Mouse (Mus musculus): ENCODE data around the gene P3h3. TPM values are rescaled to one million over a fixed set of nuclear protein-coding genes. Genes with fewer than 3 reads are reported as not detected.
A peak's percentile ranks its signal among the peaks of the same experiment; 100 is the strongest.
"Not testable (repeated sequence)": the region's sequence is repeated elsewhere in the genome, so short reads cannot be mapped to it uniquely, and the experiment has no call there.

P3h3 gene
- total RNA-seq, 2 experiments from 2014 or later: 29.1 to 32.1 TPM

DNA sequence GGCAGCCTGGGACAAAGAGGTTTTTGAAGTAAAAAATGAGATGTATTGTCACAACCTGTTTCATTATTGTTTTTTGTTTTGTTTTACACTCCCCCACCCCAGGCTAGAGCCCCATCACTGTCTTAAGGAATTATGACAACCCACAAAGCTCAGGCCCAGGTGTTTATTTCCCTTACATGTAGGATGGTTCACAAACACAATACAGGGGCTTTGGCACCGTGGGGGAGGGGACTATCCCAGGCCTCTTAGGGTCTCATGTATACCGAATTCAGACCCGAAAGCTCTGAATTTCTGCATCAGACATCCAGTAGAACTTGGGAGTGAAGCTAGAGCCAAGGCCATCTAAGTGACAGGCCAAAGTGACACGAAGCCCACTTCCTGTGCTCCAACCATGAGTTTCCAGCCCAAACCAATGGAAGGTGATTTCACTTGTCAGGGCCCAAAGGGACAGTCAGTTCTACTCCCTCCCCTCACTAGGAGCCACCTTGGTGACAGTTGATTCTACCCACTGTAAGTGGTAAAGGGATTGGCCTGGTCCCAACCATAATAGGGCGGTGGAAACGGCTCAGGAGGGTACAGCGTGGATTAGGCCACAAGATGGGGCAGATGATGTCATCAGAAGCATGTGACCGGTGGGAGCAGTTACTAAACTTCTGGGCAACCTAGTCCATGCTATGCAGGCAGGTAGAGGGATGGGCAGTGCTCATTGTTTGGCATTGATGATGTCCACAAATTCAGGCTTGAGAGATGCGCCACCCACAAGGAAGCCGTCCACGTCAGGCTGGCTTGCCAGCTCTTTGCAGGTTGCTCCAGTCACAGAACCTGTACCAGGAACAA, 46.8 kb downstream of the P3h3 start:
- not testable (repeated sequence) for DNase-seq (ENCODE audit: low spot score in 2 of 2)

DNA sequence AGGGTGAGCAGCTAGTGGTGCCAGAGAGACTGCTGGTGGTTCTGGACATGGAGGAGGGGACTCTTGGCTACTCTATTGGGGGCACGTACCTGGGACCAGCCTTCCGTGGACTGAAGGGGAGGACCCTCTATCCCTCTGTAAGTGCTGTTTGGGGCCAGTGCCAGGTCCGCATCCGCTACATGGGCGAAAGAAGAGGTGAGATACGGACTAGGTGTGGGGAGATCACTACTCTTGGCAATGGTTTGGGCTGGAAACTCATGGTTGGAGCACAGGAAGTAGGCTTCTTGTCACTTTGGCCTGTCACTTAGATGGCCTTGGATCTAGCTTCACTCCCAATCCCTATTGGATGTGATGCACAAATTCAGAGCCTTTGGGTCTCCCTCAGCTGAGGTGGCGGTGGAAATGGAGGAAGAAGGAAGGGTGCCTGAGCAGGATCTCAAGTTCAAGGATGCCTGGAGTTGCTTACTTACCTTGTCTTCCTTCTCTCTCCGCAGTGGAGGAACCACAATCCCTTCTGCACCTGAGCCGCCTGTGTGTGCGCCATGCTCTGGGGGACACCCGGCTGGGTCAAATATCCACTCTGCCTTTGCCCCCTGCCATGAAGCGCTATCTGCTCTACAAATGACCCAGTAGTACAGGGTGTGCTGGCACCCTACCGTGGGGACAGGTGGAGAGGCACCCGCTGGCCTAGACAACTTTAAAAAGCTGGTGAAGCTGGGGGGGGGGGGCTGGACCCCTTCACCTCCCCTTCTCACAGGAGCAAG, 47.6 kb downstream of the P3h3 start:
- no peak for DNase-seq (ENCODE audit: low spot score in 2 of 2)

DNA sequence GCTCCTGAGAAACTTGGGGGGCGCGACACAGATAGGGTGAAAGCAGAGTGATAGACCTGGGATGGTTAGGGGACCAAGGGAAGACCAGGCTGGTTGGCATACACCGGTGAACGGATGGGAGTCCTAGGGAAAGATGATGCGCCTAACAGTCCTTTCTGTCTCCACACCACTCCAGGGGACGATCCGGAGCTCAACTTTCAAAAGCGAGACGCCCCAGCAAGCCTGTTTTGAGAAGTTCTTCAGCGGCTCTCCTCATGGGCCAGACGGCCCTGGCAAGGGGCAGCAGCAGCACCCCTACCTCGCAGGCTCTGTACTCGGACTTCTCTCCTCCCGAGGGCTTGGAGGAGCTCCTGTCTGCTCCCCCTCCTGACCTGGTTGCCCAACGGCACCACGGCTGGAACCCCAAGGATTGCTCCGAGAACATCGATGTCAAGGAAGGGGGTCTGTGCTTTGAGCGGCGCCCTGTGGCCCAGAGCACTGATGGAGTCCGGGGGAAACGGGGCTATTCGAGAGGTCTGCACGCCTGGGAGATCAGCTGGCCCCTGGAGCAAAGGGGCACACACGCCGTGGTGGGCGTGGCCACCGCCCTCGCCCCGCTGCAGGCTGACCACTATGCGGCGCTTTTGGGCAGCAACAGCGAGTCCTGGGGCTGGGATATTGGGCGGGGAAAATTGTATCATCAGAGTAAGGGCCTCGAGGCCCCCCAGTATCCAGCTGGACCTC, 48.3 kb downstream of the P3h3 start:
- peak; percentile 81 to 84 for DNase-seq (ENCODE audit: low spot score in 2 of 2)

DNA sequence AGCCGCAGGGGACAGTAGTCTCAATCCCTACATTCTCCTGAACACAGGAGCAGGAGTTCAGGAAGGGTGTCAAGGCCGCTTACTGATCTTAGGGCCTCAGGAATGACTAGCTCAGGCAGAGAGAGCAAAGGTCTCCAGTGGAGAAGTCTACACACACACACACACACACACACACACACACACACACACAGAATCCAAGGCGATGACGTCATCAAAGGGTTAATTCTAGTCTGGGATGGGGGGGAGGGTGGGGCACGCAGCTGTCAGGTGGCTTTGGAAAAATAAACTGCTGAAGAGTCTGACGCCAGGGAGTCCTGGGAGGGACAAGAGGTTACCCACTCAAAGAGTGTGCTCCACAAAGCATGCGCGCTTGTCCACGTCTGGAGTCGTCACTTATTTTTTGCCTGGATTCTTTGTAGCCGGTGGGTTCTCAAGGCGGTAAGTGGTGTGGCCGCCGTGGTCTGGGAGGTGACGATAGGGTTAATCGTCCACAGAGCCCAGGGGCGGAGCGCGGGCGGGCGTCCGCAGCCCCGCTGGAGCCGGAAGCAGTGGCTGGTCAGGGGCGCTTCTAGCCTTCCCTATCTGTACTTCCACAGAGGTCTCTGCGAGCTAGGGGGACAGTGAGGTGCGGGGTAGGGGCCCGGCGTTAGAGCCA, 49.1 kb downstream of the P3h3 start, which contains the start of gene Spsb2:
Gene Spsb2, plus strand, starts transcription at position 304 of the 655 bp plus-strand sequence.
- DNase-seq (ENCODE audit: low spot score in 2 of 2): peak; percentile 60 to 72

DNA sequence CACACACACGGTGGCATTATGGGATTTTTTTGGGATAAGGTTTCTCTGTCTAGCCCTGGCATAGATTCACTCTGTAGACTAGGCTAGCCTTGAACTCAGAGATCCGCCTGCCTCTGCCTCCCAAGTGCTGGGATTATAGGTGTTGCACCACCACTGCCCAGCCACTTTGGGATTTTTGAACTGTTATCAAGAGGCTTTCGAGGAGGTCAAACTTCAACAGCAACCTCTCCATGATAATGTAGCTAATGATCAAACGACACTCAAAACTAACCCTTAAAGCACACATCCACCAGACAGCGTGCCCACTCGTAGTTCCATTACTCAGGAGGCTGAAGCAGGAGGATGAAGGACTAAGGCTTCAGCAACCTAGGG, 49.6 kb downstream of the P3h3 start:
- DNase-seq (ENCODE audit: low spot score in 2 of 2): no peak

DNA sequence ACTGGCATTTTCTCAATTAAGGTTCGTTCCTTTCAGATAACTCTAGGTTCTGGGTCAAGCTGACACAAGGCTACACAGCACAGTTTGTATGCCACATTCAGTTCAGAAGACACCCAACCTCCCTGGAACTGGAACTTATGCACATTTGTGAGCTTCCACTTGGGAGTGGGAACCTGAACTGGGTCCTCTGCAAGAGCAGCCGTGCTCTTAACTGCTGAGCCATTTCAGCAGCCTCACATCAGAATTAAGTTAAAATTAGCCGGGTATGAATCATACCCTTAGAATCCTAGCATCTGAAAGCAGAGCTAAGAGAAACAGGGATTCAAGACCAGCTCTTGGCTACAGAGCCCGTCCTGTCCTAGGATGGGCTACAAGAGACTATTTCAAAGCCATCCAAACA, 50.2 kb downstream of the P3h3 start:
- DNase-seq (ENCODE audit: low spot score in 2 of 2): no peak

DNA sequence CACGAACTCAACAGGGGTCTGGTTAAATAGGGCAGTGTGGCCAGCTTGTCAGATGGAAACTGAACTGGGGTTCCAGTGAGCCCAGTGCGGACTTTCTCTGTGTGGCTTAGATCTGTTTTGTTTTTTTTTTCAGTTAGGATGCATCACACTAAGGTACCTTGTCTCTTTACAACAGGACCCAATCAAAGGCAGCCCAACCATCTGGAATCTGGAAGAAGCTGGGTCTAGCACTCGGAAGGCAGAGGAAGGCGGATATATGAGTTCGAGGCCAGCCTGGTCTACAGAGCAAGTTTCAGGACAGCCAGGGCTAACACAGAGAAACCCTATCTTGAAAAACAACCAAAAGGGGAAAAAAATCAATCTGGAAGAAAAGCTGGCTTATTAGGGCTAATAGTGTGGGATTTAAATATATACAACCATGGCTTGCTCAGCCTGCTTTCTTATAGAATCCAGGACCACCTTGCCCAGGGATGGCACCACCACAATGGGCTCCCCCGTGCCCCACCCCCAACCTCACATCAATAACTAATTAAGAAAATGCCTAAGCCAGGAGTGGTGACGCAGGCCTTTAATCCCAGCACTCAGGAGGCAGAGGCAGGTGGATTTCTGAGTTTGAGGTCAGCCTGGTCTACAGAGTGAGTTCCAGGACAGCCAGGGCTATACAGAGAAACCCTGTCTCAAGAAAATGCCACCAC, 51.0 kb downstream of the P3h3 start:
- DNase-seq (ENCODE audit: low spot score in 2 of 2): no peak

DNA sequence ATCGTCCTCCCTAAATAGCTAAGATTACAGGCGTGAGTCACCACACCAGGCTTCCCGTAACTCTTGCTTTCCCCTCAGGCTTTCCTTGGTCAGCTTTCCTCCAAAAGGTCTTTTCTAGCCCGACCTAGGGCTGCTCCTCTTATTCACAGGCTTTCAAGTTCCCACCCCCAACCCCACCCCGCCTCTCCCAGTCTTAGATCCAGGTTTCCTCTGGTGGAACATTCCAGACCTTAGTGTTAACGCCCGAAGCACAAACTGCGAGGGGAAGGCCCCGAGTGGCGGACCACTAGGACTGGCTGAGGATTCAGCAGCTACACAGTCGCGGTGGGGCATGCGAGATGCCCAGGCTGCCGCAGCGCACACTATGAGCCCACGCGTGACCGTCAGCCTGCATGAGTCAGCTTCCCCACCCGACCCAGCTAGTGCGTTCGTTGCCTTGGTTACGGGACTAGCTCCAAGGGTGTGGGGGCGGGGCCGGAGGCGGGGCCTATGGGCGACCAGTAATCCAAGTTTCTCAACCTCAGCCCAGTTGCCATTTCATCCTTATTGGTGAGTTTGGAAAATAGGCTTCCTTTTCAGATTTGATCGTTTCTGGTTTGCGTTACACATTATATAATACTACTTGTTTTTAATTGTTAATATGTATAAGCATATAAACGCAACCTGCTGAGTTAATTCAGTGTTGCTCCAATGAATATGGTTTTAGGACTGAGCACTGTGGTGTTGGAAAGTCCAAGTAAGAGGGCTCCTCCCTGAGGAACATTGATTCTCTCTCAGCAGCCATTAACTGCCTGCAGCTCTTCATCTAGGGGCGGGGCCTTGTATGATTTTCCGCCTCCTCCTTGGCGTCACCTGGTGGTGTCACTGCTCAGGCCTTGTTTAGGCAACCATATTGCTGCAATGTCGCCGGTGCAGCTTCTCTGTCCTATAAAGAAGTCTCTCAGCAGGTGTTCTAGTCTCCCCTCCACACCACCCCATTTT, 51.9 kb downstream of the P3h3 start:
- peak; percentile 94 to 97 for DNase-seq (ENCODE audit: low spot score in 2 of 2)

DNA sequence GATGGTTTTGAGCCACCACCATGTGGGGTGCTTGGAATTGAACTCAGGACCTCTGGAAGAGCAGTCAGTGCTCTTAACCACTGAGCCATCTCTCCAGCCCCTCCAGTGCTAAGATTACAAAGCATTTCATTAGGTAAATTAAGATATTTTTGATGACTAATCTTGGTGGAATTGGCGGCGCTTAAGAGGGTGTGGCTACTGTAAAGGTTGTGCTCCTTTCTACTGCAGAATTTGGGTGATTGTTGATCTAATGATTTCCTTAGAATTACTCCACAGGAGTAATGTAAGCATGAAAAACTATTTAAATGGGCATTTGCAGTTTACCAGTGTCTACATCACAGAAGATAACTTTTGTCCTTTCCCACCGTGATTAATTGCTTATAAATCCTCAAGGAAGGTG, 53.2 kb downstream of the P3h3 start:
- no peak for DNase-seq (ENCODE audit: low spot score in 2 of 2)

DNA sequence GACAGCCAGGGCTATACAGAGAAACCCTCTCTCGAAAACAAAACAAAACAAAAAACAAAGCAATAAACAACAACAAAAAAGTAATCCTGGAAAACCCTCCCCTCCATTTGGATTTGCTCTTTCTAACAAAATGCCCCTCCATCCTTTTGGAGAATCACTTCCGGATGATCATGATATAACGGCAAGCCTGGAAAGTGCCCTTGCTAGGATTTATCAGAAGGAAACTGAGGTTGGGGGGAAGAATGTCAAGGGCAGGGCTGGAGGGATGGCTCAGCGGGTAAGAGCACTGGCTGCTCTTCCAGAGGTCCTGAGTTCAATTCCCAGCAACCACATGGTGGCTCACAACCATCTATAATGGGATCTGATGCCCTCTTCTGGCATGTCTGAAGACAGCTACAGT, 53.9 kb downstream of the P3h3 start:
- not testable (repeated sequence) for DNase-seq (ENCODE audit: low spot score in 2 of 2)

DNA sequence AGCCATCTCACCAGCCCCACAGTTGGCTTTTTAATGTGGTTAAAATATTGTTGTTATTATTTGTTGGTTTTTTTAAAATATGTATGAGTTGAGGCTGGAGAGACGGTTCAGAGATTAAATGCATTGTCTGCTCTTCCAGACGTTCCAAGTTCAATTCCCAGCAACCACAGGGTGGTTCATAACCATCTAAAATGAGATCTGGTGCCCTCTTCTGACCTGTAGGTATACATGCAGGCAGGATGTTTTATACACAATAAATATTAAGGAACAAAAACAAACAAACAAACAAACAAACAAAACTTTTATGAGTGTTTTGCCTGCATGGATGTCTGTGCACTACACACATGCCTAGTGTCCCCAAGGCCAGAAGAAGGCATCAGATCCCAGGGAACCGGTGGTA, 54.5 kb downstream of the P3h3 start:
- no peak for DNase-seq (ENCODE audit: low spot score in 2 of 2)

DNA sequence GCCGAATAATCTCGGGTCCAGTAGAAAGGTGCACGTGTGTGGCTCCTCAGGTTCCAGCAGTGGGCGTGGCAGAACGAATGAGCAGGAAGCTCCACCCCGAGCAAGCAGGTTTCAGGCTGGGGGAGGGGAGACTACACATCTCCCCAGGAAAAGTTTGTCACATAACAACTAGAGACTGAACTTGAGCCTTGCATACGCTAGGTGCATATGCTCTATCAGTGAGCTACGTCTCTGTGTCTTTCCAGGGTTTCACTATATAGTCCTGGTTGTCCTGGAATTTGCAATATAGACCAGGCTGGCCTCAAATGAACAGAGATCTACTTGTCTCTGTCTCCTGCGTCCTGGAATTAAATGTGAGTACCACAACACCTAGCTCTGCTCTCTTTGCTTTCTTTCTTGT, 55.2 kb downstream of the P3h3 start:
- DNase-seq (ENCODE audit: low spot score in 2 of 2): not testable (repeated sequence)

DNA sequence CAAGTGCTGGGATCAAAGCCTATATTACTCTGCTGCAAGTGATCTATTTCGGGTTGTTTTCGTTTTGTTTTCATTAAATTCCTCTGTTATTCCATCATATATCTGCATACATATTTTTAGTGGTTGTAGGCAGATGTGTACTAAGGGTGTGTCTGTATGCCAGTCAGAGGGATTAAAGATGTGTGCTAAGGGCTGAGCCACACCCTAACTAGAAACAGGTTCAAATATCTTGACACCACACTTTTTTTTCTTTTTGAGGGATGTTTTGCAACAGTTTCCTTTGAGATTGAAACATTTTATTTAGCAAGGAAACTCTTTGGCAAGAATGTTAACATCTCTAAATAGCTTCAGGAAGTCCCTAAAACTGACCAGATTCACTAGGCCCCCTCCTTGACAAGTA, 61.4 kb downstream of the P3h3 start:
- DNase-seq (ENCODE audit: low spot score in 2 of 2): no peak

DNA sequence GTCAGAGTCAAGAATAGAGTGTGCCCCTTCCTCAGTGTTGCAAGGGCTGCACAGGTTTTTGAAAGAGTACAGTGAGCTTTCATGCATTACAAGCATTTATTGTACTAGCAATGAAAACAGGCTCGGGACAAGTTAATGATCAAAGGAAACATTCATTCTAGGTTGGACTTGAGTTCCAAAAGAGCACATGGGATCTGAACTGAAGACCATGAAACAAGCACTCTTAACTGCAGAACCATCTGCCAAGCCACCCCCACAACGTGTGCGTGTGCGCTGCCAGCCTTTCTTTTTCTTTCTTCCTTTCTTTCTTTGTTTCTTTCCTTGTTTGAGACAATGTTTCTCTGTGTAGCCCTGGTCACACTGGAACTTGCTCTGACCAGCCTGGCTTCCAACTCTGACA, 61.8 kb downstream of the P3h3 start:
- no peak for DNase-seq (ENCODE audit: low spot score in 2 of 2)

DNA sequence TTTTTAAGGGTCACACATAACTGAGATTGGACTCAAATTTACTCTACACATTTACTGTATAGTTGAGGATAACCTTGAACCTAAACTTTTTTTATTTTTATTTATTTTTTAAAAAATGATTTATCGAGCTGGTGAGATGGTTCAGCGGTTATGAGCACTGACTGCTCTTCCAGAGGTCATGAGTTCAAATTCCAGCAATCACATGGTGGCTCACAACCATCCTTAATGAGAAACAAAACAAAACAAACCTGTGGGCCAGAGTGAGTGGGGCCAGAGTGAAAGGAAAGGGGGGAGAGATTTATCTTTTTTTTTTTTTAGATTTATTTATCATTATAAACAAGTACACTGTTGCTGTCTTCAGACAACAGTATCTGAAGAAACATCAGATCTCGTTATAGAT, 65.6 kb downstream of the P3h3 start:
- no peak for DNase-seq (ENCODE audit: low spot score in 2 of 2)

All from layer of hippocampus, postnatal 10 days (tissue).